Mouse (Mus musculus) hindbrain, embryonic 12.5 days (tissue): Measurements from ENCODE around the gene Vps8. TPM values are rescaled to one million over a fixed set of nuclear protein-coding genes. Genes with fewer than 3 reads are reported as not detected.

Source experiments
- ATAC-seq: fragments of 200-750 bp; cut with Nextera tagmentation; 2 replicates; pipeline ENCODE4 v1.8.0; 2017; ENCODE audit warnings: moderate TSS enrichment; ENCODE audit not compliant: low FRiP score
- H3K27ac ChIP-seq: fragments of 300-500 bp; sonication (generic); 2 replicates; pipeline ENCODE4 v1.5.1; 2016; ENCODE audit warnings: mild to moderate bottlenecking
- H3K27me3 ChIP-seq: fragments of 300-500 bp; sonication (generic); 2 replicates; pipeline ENCODE4 v1.6.1; 2016; ENCODE audit warnings: mild to moderate bottlenecking
- H3K36me3 ChIP-seq: fragments of 300-500 bp; sonication (generic); 2 replicates; pipeline ENCODE4 v1.6.1; 2016; ENCODE audit warnings: mild to moderate bottlenecking
- H3K4me1 ChIP-seq: fragments of 300-500 bp; sonication (generic); 2 replicates; pipeline ENCODE4 v1.6.1; 2016
- H3K4me2 ChIP-seq: fragments of 300-500 bp; sonication (generic); replicated peaks from 2 replicates; pipeline ENCODE4 v1.6.1; 2016; ENCODE audit warnings: mild to moderate bottlenecking
- H3K4me3 ChIP-seq: fragments of 300-500 bp; sonication (generic); 2 replicates; pipeline ENCODE4 v1.5.1; 2016; ENCODE audit warnings: mild to moderate bottlenecking
- H3K9ac ChIP-seq: fragments of 300-500 bp; sonication (generic); 2 replicates; pipeline ENCODE4 v1.6.1; 2016; ENCODE audit warnings: mild to moderate bottlenecking, moderate library complexity
- H3K9me3 ChIP-seq: fragments of 300-500 bp; sonication (generic); replicated peaks from 2 replicates; pipeline ENCODE4 v1.6.1; 2016; ENCODE audit warnings: mild to moderate bottlenecking
- WGBS: fragments of 180-500 bp; shearing (Covaris S2); methylation state at CpG from one replicate; pipeline ENCODE4 v1.1.7; 2016; 5-methylcytosine and 5-hydroxymethylcytosine counted together
- polyA plus RNA-seq: library from polyadenylated mRNA; unstranded; fragments of >200 nt; fragmentation: Nextera tagmentation; extraction: Ambion mirVana; gene quantifications from 2 replicates; pipeline ENCODE4 v1.2.1, GENCODE M21; 2016

Vps8 gene
- polyA plus RNA-seq, 1 experiment from 2014 or later: 28.0 TPM

DNA sequence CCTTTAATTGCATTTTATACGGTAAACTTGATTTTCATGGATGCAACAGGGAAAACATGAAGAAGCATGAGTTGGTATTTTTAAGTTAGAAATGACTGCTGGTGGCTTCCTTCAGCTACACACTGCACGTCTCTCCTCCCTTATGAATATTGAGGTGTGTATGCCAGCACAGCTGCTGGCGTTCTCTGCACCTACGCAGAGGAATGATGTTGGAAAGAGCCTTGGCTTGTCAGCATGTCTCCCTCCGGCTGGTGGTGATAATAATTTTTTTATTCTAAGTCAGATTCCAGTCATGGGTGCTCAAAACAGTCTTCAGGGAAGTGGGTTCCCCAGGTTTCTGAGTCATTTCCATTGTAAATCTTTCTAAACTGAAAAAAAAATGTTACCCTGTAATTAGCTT is 25.5 kb downstream of the Vps8 start:
- Histone ChIP-seq H3K4me2 (no peak overlapping the region), H3K9ac (no peak overlapping the region), H3K4me3 (no peak overlapping the region), H3K27ac (no peak overlapping the region), H3K4me1 (peaks cover 4% of the 10 kb centered on the region; the same call in 1 of the 2 replicates), H3K36me3 (peaks cover 15% of the 10 kb centered on the region; the same call in 1 of the 2 replicates), H3K27me3 (no peaks in the 10 kb centered on the region), H3K9me3 (no peaks in the 10 kb centered on the region)
- ATAC-seq: no peak
- WGBS: 92% methylated on average over 5 of the region's 5 CpGs

DNA sequence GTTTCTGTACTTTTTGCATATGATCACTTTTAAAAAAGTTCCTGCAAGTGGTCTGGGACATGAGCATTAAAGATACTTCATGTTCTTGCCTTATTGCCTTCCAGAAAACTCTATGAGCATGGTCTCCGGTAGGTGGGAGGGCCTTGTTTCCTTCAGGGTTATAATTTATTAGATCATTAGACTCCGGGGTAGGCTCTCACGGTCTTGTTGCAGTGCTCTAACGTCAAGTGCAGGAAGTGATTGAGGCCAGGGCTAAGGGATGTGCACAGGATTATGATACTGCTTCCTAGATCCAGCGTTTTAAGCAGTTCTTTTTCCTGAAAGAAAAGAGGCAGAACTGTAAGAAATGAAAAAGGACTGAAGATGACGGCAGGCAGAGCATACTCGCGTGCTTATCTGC is 27.0 kb downstream of the Vps8 start:
- no peak overlapping the region for H3K9ac ChIP-seq

DNA sequence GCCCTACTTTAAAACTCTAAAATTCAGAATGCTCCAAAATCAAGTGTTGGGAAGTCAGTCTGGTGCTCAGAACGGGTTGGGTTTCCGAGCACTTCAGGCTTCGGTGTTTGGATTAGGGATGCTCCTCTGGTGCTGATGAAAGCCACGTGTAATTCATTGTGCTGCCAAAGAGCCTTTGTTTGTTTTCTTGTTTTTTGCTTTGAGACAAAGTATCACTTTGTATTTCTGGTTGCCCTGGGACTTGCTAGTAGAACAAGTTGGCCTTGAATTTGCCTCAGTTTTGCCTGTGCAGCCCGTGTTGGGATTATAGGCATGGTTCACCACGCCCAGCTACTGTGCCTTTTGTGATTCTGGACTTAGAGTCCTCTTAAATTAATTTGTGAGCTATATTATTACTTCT is 29.7 kb downstream of the Vps8 start:
- Histone ChIP-seq H3K9me3 (no peaks in the 10 kb centered on the region), H3K4me3 (no peak overlapping the region)

More for the DNA sequence above, 27.0 kb downstream of the Vps8 start:
- H3K4me1 ChIP-seq: peaks cover 4% of the 10 kb centered on the region; the same call in 1 of the 2 replicates
- H3K27me3 ChIP-seq: no peaks in the 10 kb centered on the region
- no peaks in the 10 kb centered on the region for H3K9me3 ChIP-seq
- ATAC-seq: no peak
- H3K4me3 ChIP-seq: no peak overlapping the region
- H3K36me3 ChIP-seq: peaks cover 7% of the 10 kb centered on the region; the same call in 1 of the 2 replicates
- 92% methylated on average over 8 of the region's 8 CpGs for WGBS
- no peak overlapping the region for H3K4me2 ChIP-seq
- no peak overlapping the region for H3K27ac ChIP-seq

DNA sequence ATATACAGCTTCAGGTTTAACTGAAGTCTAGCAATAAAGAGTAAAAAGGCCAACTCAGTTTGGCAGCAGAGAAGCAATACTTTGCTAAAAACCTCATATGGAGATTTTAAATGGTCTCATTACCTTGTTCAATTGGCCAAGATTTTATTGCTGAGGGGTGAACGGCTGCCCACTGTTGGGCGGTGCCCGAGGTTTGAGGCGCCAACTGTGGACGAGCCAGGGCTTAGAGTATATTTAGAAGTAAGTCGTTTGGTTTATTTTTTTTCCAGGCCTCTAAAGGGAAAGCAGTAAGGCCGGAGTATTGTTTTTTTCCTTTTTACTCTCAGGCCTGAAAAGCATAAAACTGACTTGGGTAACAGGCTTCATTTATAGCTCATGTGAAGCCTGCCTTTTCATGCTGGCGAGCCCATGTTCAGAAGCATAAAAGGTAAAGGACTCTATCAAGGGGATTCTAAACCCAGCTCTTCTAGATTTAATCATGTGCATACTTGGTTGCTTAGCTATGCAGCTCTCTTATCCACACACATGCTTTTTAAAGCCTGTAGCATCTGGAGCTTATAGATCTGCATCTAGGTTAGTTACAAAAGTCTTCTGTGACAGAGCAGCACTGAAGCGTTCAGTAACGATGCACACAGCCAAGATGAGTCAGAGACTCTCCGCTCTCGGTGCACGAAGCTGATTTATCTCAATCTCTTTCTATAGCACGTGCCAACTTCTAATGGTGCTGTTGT is 34.9 kb downstream of the Vps8 start:
- peaks cover 22% of the 10 kb centered on the region for H3K36me3 ChIP-seq
- no peak overlapping the region for H3K9ac ChIP-seq
- H3K27ac ChIP-seq: no peak overlapping the region
- 91% methylated on average over 14 of the region's 14 CpGs for WGBS
- no peaks in the 10 kb centered on the region for H3K4me1 ChIP-seq
- no peak overlapping the region for H3K4me2 ChIP-seq
- no peaks in the 10 kb centered on the region for H3K9me3 ChIP-seq
- no peaks in the 10 kb centered on the region for H3K27me3 ChIP-seq
- H3K4me3 ChIP-seq: no peak overlapping the region
- no peak for ATAC-seq

More for the DNA sequence above, 29.7 kb downstream of the Vps8 start:
- H3K4me2 ChIP-seq: no peak overlapping the region
- H3K27ac ChIP-seq: no peak overlapping the region
- H3K4me1 ChIP-seq: no peaks in the 10 kb centered on the region
- ATAC-seq: no peak
- H3K36me3 ChIP-seq: peaks cover 12% of the 10 kb centered on the region
- WGBS: 77% methylated on average over 6 of the region's 6 CpGs
- H3K27me3 ChIP-seq: no peaks in the 10 kb centered on the region
- no peak overlapping the region for H3K9ac ChIP-seq

DNA sequence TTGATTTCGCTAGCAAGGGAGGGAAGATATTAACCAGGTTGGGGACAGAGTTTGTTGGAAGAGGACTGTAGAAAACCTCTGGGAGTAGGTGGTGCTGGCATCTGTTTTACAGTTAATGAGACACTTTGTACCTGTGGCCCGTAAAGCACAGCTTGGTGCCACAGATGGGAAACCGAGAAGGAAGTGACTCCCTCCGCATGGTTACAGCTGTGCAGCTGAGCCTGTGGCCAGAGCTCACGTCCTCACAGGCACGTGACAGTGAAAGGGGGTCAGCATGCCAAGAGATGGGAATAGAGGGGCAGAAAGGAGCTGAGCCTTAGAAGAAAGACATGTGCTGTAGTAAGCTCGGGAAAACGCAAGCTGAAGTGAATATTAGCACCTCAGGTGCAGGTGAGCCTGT is 43.0 kb downstream of the Vps8 start:
- no peak for ATAC-seq
- no peak overlapping the region for H3K4me2 ChIP-seq
- H3K27me3 ChIP-seq: no peaks in the 10 kb centered on the region
- no peaks in the 10 kb centered on the region for H3K4me1 ChIP-seq
- H3K36me3 ChIP-seq: peaks cover 37% of the 10 kb centered on the region
- H3K4me3 ChIP-seq: no peak overlapping the region
- no peak overlapping the region for H3K27ac ChIP-seq
- WGBS: 65% methylated on average over 8 of the region's 8 CpGs
- H3K9ac ChIP-seq: no peak overlapping the region
- H3K9me3 ChIP-seq: no peaks in the 10 kb centered on the region

DNA sequence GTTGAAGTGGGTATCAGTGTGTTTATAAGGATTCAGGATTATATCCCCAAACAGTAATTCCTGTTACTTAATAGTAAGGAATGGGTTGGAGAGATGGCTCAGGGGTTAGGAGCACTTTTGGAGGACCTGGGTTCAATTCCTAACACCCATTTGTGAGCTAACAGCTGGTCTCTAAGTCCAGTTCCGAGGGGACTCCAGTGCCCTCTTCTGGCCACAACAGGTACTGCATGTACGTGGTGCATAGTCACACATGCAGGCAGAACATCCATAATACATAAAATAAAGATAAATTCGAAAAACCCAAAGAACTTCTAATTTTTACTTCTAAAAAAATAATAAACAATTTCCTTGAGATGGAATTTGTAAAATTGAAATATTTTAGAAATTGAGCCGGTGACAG is 47.5 kb downstream of the Vps8 start:
- no peak for ATAC-seq
- Histone ChIP-seq H3K9ac (no peak overlapping the region), H3K4me3 (no peak overlapping the region), H3K4me1 (no peaks in the 10 kb centered on the region), H3K4me2 (no peak overlapping the region), H3K27me3 (no peaks in the 10 kb centered on the region), H3K9me3 (no peaks in the 10 kb centered on the region), H3K36me3 (peaks cover 53% of the 10 kb centered on the region), H3K27ac (no peak overlapping the region)
- WGBS: 87% methylated on average over 4 of the region's 4 CpGs

DNA sequence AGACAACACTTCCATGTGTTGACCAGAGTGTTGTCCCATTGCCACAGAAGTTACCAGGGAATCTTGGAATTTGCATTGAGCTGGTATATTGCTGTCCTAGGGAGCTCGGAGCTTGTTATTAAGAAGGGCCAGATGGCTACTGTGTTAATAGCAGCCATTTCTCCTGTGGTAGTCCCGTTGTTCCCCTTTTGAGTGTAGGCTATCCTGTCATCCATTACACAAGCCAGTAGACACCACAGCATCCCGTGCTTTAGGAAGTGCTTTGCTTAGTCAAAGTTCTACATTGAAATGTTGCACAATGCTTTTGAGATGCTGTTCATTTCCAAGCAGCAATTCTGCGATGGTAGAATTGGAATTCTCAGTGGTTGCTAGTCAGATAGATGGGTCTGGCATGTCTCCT is 54.2 kb downstream of the Vps8 start:
- no peaks in the 10 kb centered on the region for H3K27me3 ChIP-seq
- no peak overlapping the region for H3K4me2 ChIP-seq
- no peak overlapping the region for H3K4me3 ChIP-seq
- no peaks in the 10 kb centered on the region for H3K4me1 ChIP-seq
- no peak overlapping the region for H3K9ac ChIP-seq
- 91% methylated on average over 4 of the region's 4 CpGs for WGBS
- no peak overlapping the region for H3K27ac ChIP-seq
- H3K36me3 ChIP-seq: peaks cover 45% of the 10 kb centered on the region
- no peaks in the 10 kb centered on the region for H3K9me3 ChIP-seq
- no peak for ATAC-seq

DNA sequence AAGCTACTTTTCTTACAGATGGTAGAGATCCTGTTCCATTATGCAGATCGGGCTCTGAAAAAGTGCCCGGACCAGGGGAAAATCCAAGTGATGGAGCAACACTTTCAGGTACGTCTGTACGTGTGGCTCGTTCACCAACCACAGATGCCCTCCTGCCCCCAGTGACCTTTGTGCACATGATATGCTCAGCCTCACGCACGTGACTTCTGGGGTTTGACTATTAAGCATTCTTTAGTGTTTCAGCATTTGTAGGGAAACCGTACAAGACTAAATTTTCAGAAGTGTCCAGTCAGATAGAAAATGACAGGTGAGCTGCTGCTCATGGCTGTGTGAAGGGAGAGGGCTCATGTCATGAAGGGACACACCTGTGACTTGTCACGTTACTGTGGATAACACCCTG is 55.5 kb downstream of the Vps8 start:
- WGBS: 87% methylated on average over 9 of the region's 9 CpGs

DNA sequence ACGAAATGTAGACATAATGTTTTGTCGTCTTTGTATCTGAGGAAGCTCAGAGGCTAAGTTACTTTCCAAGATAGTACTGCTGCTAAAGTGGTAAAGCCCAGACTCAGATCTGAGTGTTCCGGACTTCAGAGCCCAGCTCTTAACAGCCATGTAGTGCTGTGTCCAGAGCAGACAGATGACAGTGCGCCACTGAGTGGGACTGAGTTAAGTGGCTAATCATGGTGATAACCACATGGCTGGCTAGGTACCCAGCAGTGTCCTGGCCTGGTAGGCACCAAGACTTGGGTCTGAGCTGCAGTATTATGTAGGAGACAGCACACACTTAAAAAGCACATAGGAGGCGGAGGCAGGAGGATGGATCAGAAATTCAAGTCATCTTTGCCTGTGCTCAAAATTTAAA is 60.9 kb downstream of the Vps8 start:
- Histone ChIP-seq H3K4me3 (no peak overlapping the region), H3K27me3 (no peaks in the 10 kb centered on the region), H3K9me3 (no peaks in the 10 kb centered on the region), H3K4me2 (no peak overlapping the region), H3K27ac (no peak overlapping the region), H3K9ac (no peak overlapping the region), H3K4me1 (no peaks in the 10 kb centered on the region), H3K36me3 (0 out of 2 replicates have a peak, but pooled peaks cover 2% of the 10 kb centered on the region)
- 90% methylated on average over 5 of the region's 5 CpGs for WGBS
- ATAC-seq: no peak

More for the DNA sequence above, 55.5 kb downstream of the Vps8 start:
- H3K27ac ChIP-seq: no peak overlapping the region
- ATAC-seq: no peak
- H3K9me3 ChIP-seq: no peaks in the 10 kb centered on the region
- no peak overlapping the region for H3K4me2 ChIP-seq
- no peak overlapping the region for H3K9ac ChIP-seq
- H3K4me1 ChIP-seq: no peaks in the 10 kb centered on the region
- peaks cover 33% of the 10 kb centered on the region for H3K36me3 ChIP-seq
- no peak overlapping the region for H3K4me3 ChIP-seq
- no peaks in the 10 kb centered on the region for H3K27me3 ChIP-seq

DNA sequence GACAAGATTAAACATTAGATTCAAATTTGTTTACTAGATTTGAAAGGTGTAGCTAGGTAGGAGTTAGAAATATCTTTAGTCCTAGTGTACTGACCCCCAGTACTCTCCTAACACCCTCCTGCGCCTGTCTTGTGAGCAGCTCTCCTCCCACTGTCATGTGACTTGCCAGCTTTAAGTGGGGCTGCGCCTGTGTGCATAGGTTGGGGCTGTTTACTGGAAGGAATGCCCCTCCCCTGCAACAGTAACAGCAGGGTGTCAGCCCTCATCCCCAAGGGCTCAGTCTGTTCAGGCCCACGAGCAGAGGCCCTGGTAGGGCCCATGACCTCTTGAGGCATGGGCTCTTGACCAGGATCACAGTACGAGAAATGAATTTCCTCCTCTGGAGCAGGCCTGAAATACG is 62.8 kb downstream of the Vps8 start:
- no peaks in the 10 kb centered on the region for H3K9me3 ChIP-seq
- H3K4me3 ChIP-seq: no peak overlapping the region
- no peak overlapping the region for H3K9ac ChIP-seq
- no peaks in the 10 kb centered on the region for H3K4me1 ChIP-seq
- ATAC-seq: no peak
- no peaks in the 10 kb centered on the region for H3K36me3 ChIP-seq
- WGBS: 58% methylated on average over 5 of the region's 5 CpGs
- H3K4me2 ChIP-seq: no peak overlapping the region
- H3K27ac ChIP-seq: no peak overlapping the region
- H3K27me3 ChIP-seq: no peaks in the 10 kb centered on the region

DNA sequence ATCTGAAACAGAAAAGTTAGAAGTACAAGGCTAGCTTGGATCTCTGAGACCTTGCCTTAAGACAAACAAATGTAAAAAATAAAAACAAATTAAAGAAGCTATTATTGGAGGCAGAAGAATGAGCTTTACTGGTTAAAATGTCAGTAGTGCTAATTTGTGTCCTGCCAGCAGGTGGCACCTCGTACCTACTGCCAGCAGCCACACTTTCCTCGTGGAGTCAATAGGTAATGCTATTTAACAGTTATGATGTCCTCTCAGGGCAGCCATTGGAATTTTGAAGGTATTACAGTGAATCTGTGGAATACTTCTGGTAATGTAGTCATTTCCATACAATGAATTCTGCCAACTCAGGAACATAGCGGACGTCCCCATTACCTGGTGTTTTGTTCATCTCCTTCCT is 65.5 kb downstream of the Vps8 start:
- peaks cover 10% of the 10 kb centered on the region for H3K4me1 ChIP-seq
- no peak overlapping the region for H3K9ac ChIP-seq
- ATAC-seq: 0 out of 2 replicates have a peak, but pooled peaks have one; percentile 40
- WGBS: 51% methylated on average over 4 of the region's 4 CpGs
- no peak overlapping the region for H3K4me2 ChIP-seq
- H3K4me3 ChIP-seq: no peak overlapping the region
- no peaks in the 10 kb centered on the region for H3K36me3 ChIP-seq
- no peaks in the 10 kb centered on the region for H3K27me3 ChIP-seq
- H3K27ac ChIP-seq: no peak overlapping the region
- H3K9me3 ChIP-seq: no peaks in the 10 kb centered on the region

DNA sequence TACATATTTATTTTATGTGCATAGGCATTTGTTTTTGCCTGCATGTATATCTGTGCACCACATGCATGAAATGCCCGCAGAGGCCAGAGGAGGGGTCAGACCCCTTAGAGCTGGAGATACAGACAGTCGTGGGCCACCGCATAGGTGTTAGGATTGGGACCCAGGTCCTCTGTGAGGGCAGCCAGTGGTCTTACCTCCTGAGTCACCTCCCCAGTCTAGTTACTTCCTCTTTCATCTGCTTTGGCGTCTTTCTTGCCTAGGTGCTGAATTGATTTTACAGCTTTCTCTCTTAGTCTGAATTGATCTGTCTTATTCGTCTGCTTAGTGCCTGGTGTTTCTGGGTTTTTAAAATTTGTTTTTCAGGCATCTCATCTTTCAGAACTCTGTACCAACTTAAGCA is 69.4 kb downstream of the Vps8 start:
- Histone ChIP-seq H3K4me3 (no peak overlapping the region), H3K36me3 (peaks cover 12% of the 10 kb centered on the region; the same call in 1 of the 2 replicates), H3K9ac (no peak overlapping the region), H3K27me3 (no peaks in the 10 kb centered on the region), H3K4me1 (peaks cover 10% of the 10 kb centered on the region), H3K27ac (peak overlapping the region; percentile 62), H3K4me2 (no peak overlapping the region), H3K9me3 (no peaks in the 10 kb centered on the region)
- no peak; the same call in 1 of the 2 replicates for ATAC-seq
- 63% methylated on average over 5 of the region's 5 CpGs for WGBS

DNA sequence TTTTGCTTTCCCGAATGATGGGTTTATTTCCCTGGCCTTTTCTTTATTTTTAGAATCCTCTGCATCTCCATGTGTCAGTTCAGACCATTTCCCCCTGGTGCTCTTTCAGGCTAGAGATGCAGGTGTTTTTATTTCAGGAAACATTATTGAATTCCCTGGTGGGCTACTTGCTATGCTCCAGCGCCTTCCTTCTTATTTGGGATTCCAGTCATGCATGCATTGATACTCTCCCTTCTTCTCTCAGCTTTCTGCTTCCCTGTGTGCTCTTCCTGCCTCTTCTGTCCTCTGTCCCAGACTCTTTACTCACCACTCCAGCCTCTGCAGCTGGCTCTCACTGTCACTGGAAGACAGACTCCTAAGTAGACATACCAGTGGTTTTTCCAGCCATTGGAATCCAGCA is 70.0 kb downstream of the Vps8 start:
- Histone ChIP-seq H3K4me3 (no peak overlapping the region), H3K9ac (no peak overlapping the region), H3K9me3 (no peaks in the 10 kb centered on the region), H3K27ac (peak overlapping the region; percentile 62), H3K4me1 (peaks cover 10% of the 10 kb centered on the region), H3K36me3 (peaks cover 12% of the 10 kb centered on the region; the same call in 1 of the 2 replicates), H3K27me3 (no peaks in the 10 kb centered on the region), H3K4me2 (no peak overlapping the region)
- 38% methylated on average over 2 of the region's 2 CpGs for WGBS
- ATAC-seq: peak; percentile 67; the same call in 1 of the 2 replicates
